Mouse (Mus musculus): Measurements from ENCODE around the gene Usp28. TPM values are rescaled to one million over a fixed set of nuclear protein-coding genes. Genes with fewer than 3 reads are reported as not detected.

The Usp28 gene
- 44.8 and 47.7 TPM in 2 replicates for polyA plus RNA-seq (2014; fragmentation: Nextera tagmentation; extraction: Ambion mirVana)

- ATAC-seq (replicated peaks; ENCODE audit: low FRiP score) = peak; percentile 93
These were observed at the start of gene Usp28 for GRCm38 (mm10) chr9:48984845-48985707. Gene Usp28 (plus strand): TSS chr9:48985375.

GRCm38 (mm10) chr9:48942349-48942748 lies 42.8 kb upstream of the Usp28 start:
- no peaks in the 10 kb centered on the region for H3K4me1 ChIP-seq (replicated peaks; ENCODE audit: control insufficient read depth, insufficient read depth, low read length)
- no peaks in the 10 kb centered on the region for H3K27me3 ChIP-seq (ENCODE audit: control insufficient read depth, insufficient read depth, low read length)
- ATAC-seq (replicated peaks; ENCODE audit: low FRiP score) = no peak
- H3K9me3 ChIP-seq (ENCODE audit: control insufficient read depth, low read length) = no peaks in the 10 kb centered on the region
- H3K27ac ChIP-seq (ENCODE audit: low read depth, low read length) = no peak overlapping the region
- H3K4me3 ChIP-seq (ENCODE audit: low read depth, low read length) = no peak overlapping the region
- no peaks in the 10 kb centered on the region for H3K36me3 ChIP-seq (ENCODE audit: control insufficient read depth, insufficient read depth, low read length)
- no peak for DNase-seq (ENCODE audit: low spot score)
- 90% methylated on average over 1 of the region's 1 CpGs for WGBS
- no peak overlapping the region for H3K4me2 ChIP-seq (ENCODE audit: low read depth, low read length, severe bottlenecking)
- H3K9ac ChIP-seq (ENCODE audit: low read length) = no peak overlapping the region

More at GRCm38 (mm10) chr9:48984845-48985707, at the start of gene Usp28:
- H3K4me2 ChIP-seq (ENCODE audit: low read depth, low read length, severe bottlenecking) = peak within 1 kb of the TSS; percentile 66
- no peaks in the 10 kb centered on the region for H3K36me3 ChIP-seq (ENCODE audit: control insufficient read depth, insufficient read depth, low read length)
- peak; percentile 100 for DNase-seq (ENCODE audit: low spot score)
- H3K9me3 ChIP-seq (ENCODE audit: control insufficient read depth, low read length) = no peaks in the 10 kb centered on the region
- under 1% methylated on average over 76 of the region's 94 CpGs for WGBS
- H3K27me3 ChIP-seq (ENCODE audit: control insufficient read depth, insufficient read depth, low read length) = no peaks in the 10 kb centered on the region
- peak within 1 kb of the TSS; percentile 73 for H3K4me3 ChIP-seq (ENCODE audit: low read depth, low read length)
- H3K27ac ChIP-seq (ENCODE audit: low read depth, low read length) = peak within 1 kb of the TSS; percentile 46; the same call in 1 of the 2 replicates
- H3K4me1 ChIP-seq (replicated peaks; ENCODE audit: control insufficient read depth, insufficient read depth, low read length) = peaks cover 11% of the 10 kb centered on the region; the same call in 1 of the 2 replicates
- H3K9ac ChIP-seq (ENCODE audit: low read length) = peak within 1 kb of the TSS; percentile 71

GRCm38 (mm10) chr9:48947565-48947964 lies 37.6 kb upstream of the Usp28 start:
- no peak overlapping the region for H3K27ac ChIP-seq (ENCODE audit: low read depth, low read length)
- H3K27me3 ChIP-seq (ENCODE audit: control insufficient read depth, insufficient read depth, low read length) = no peaks in the 10 kb centered on the region
- no peaks in the 10 kb centered on the region for H3K9me3 ChIP-seq (ENCODE audit: control insufficient read depth, low read length)
- DNase-seq (ENCODE audit: low spot score) = no peak
- 86% methylated on average over 4 of the region's 4 CpGs for WGBS
- H3K4me1 ChIP-seq (replicated peaks; ENCODE audit: control insufficient read depth, insufficient read depth, low read length) = no peaks in the 10 kb centered on the region
- H3K4me2 ChIP-seq (ENCODE audit: low read depth, low read length, severe bottlenecking) = no peak overlapping the region
- no peaks in the 10 kb centered on the region for H3K36me3 ChIP-seq (ENCODE audit: control insufficient read depth, insufficient read depth, low read length)
- ATAC-seq (replicated peaks; ENCODE audit: low FRiP score) = no peak
- H3K4me3 ChIP-seq (ENCODE audit: low read depth, low read length) = no peak overlapping the region
- H3K9ac ChIP-seq (ENCODE audit: low read length) = no peak overlapping the region

GRCm38 (mm10) chr9:48961314-48961713 lies 23.9 kb upstream of the Usp28 start:
- H3K4me2 ChIP-seq (ENCODE audit: low read depth, low read length, severe bottlenecking) = 0 out of 2 replicates have a peak overlapping the region, but pooled peaks have one; percentile 5
- H3K9ac ChIP-seq (ENCODE audit: low read length) = 0 out of 2 replicates have a peak overlapping the region, but pooled peaks have one; percentile 10
- H3K4me3 ChIP-seq (ENCODE audit: low read depth, low read length) = no peak overlapping the region
- H3K4me1 ChIP-seq (replicated peaks; ENCODE audit: control insufficient read depth, insufficient read depth, low read length) = no peaks in the 10 kb centered on the region; the same call in 1 of the 2 replicates
- no peak for ATAC-seq (replicated peaks; ENCODE audit: low FRiP score)
- H3K27me3 ChIP-seq (ENCODE audit: control insufficient read depth, insufficient read depth, low read length) = no peaks in the 10 kb centered on the region; the same call in 1 of the 2 replicates
- no peaks in the 10 kb centered on the region for H3K36me3 ChIP-seq (ENCODE audit: control insufficient read depth, insufficient read depth, low read length)
- no peaks in the 10 kb centered on the region for H3K9me3 ChIP-seq (ENCODE audit: control insufficient read depth, low read length)
- DNase-seq (ENCODE audit: low spot score) = no peak
- WGBS = 24% methylated on average over 12 of the region's 12 CpGs
- H3K27ac ChIP-seq (ENCODE audit: low read depth, low read length) = no peak overlapping the region

DNA sequence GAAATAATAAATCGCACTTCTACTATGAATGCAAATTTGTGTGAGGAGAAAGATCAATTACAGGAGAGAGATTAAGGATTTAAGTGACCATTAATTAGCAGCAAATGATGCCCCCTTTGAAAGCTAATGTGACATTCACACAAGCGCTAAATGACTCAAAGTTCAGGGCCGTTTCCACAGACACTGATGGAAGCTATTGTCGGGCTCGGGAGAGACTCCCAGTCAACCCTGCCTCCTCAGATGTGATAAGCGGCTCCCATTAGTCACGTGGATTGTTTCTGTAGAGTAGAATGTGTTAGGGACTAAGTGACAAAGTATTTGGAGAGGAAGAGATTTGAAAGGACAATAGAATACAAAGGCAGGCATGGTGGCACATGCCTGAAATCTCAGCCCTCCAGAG lies 23.0 kb upstream of the Usp28 start:
- Histone ChIP-seq H3K4me1 (replicated peaks; ENCODE audit: control insufficient read depth, insufficient read depth, low read length) (no peaks in the 10 kb centered on the region; the same call in 1 of the 2 replicates), H3K4me3 (ENCODE audit: low read depth, low read length) (no peak overlapping the region), H3K27me3 (ENCODE audit: control insufficient read depth, insufficient read depth, low read length) (no peaks in the 10 kb centered on the region; the same call in 1 of the 2 replicates), H3K27ac (ENCODE audit: low read depth, low read length) (no peak overlapping the region), H3K36me3 (ENCODE audit: control insufficient read depth, insufficient read depth, low read length) (no peaks in the 10 kb centered on the region), H3K4me2 (ENCODE audit: low read depth, low read length, severe bottlenecking) (no peak overlapping the region), H3K9me3 (ENCODE audit: control insufficient read depth, low read length) (no peaks in the 10 kb centered on the region), H3K9ac (ENCODE audit: low read length) (no peak overlapping the region)
- WGBS = 29% methylated on average over 7 of the region's 7 CpGs
- ATAC-seq (replicated peaks; ENCODE audit: low FRiP score) (no peak), DNase-seq (ENCODE audit: low spot score) (no peak)

DNA sequence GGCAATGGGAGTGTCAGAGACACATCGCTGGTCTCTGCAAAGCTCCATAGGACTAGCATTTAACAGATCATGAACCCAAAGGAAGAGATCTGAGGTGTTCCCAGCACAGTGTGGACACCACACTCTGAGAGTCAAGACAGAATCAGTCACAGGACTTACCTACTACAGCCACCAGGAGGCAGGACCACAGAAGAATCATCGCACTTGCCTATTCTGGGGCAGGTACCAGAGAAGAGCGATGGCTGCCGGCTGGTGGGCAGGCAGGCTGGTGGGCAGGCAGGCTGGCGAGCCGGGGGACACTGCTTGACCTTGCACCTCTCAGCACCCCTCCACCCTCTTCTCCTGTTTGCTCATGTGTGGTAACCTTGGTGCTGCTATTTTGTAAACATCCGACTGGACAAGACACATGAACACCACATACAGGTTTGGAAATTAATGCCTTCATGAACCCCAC lies 20.6 kb upstream of the Usp28 start, which contains the start of gene Htr3b:
Htr3b (minus strand) TSS at position 404 of the 454 bp plus-strand sequence.
- ATAC-seq (replicated peaks; ENCODE audit: low FRiP score) = no peak
- no peak within 1 kb of the TSS for H3K9ac ChIP-seq (ENCODE audit: low read length)
- 71% methylated on average over 7 of the region's 7 CpGs for WGBS
- H3K27ac ChIP-seq (ENCODE audit: low read depth, low read length) = no peak within 1 kb of the TSS
- no peaks in the 10 kb centered on the region for H3K9me3 ChIP-seq (ENCODE audit: control insufficient read depth, low read length)
- no peak for DNase-seq (ENCODE audit: low spot score)
- H3K36me3 ChIP-seq (ENCODE audit: control insufficient read depth, insufficient read depth, low read length) = no peaks in the 10 kb centered on the region
- no peaks in the 10 kb centered on the region; the same call in 1 of the 2 replicates for H3K4me1 ChIP-seq (replicated peaks; ENCODE audit: control insufficient read depth, insufficient read depth, low read length)
- H3K4me3 ChIP-seq (ENCODE audit: low read depth, low read length) = no peak within 1 kb of the TSS
- no peak within 1 kb of the TSS for H3K4me2 ChIP-seq (ENCODE audit: low read depth, low read length, severe bottlenecking)
- no peaks in the 10 kb centered on the region; the same call in 1 of the 2 replicates for H3K27me3 ChIP-seq (ENCODE audit: control insufficient read depth, insufficient read depth, low read length)

DNA sequence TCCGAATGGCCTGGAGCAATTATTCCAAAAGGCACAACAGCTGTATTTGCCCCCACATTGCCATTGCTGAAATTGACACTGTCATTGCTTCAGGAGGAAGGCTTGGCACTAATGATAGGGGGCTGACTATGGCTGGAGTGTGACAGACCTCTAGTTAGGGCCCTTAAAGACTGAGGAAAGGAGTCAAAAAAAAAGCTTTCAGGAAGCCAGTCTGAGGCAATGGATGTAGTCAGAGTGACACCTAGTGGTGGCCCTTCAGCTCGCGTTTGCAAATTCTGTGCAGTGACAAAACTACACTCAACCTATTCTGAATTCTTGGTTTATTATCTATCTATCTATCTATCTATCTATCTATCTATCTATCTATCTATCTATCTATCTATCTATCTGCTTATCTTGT lies 12.7 kb upstream of the Usp28 start:
- H3K27ac ChIP-seq (ENCODE audit: low read depth, low read length) = no peak overlapping the region
- WGBS = 26% methylated on average over 3 of the region's 3 CpGs
- no peak overlapping the region for H3K9ac ChIP-seq (ENCODE audit: low read length)
- no peak for ATAC-seq (replicated peaks; ENCODE audit: low FRiP score)
- H3K27me3 ChIP-seq (ENCODE audit: control insufficient read depth, insufficient read depth, low read length) = no peaks in the 10 kb centered on the region
- no peaks in the 10 kb centered on the region for H3K4me1 ChIP-seq (replicated peaks; ENCODE audit: control insufficient read depth, insufficient read depth, low read length)
- peak; percentile 67 for DNase-seq (ENCODE audit: low spot score)
- no peaks in the 10 kb centered on the region for H3K9me3 ChIP-seq (ENCODE audit: control insufficient read depth, low read length)
- no peak overlapping the region for H3K4me3 ChIP-seq (ENCODE audit: low read depth, low read length)
- H3K4me2 ChIP-seq (ENCODE audit: low read depth, low read length, severe bottlenecking) = no peak overlapping the region
- H3K36me3 ChIP-seq (ENCODE audit: control insufficient read depth, insufficient read depth, low read length) = no peaks in the 10 kb centered on the region

DNA sequence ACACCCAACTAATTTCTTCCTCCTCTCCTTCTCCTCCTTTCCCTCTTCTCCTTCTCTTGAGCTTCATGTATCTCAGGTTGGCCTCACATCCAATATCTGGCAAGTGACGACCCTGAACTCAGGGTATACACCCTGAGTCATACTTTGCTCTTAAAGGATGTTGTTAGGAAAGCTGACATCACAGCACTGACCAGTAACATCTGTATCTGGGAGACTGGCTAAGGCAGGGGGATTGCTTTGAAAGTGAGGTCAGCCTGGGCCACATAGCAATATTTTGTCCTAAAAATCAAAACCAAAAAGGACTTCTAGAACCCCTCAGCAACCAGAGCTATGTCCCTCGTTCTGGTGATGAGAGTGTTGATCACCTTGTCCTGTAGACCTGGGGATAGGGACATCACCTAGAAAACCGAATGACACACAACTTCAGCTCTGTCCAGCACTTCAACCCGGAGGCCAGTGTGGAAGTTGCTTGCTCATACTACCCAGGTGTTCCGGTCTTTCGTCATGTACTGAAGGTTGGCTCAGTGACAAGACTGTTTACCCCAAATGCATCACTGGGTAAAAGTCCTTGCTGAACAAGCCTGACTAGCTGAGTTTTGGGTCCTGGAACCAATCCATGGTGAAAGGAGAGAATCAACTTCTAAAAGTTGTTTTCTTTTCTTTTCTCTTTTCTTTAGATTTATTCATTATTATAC lies 8.4 kb upstream of the Usp28 start:
- H3K4me1 ChIP-seq (replicated peaks; ENCODE audit: control insufficient read depth, insufficient read depth, low read length) = no peaks in the 10 kb centered on the region
- H3K27me3 ChIP-seq (ENCODE audit: control insufficient read depth, insufficient read depth, low read length) = no peaks in the 10 kb centered on the region
- H3K27ac ChIP-seq (ENCODE audit: low read depth, low read length) = no peak overlapping the region
- ATAC-seq (replicated peaks; ENCODE audit: low FRiP score) (no peak), DNase-seq (ENCODE audit: low spot score) (no peak)
- H3K9me3 ChIP-seq (ENCODE audit: control insufficient read depth, low read length) = no peaks in the 10 kb centered on the region
- WGBS = 84% methylated on average over 6 of the region's 6 CpGs
- no peaks in the 10 kb centered on the region for H3K36me3 ChIP-seq (ENCODE audit: control insufficient read depth, insufficient read depth, low read length)
- H3K9ac ChIP-seq (ENCODE audit: low read length) = no peak overlapping the region
- no peak overlapping the region for H3K4me2 ChIP-seq (ENCODE audit: low read depth, low read length, severe bottlenecking)
- H3K4me3 ChIP-seq (ENCODE audit: low read depth, low read length) = no peak overlapping the region
